Mouse (Mus musculus): ENCODE measurements around the gene E2f2.

E2f2 gene

DNA sequence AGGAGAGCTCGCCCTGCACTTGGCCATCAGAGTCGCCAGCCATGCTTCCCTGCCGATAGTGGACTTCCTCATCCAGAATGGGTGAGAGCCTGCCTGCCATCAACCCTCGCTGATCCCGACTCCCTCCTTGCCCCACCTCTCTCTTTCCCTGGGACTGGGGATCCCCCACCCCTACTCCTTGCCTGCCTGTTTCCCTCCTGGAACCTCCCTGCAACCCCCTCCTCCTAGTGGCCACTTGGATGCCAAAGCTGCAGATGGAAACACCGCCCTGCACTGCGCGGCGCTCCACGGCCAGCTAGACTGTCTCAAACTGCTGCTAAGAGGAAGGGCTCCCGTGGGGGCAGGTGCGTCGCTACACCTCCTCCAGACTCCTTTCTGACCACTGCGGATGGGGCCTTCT lies 67.9 kb downstream of the E2f2 start:
- no peak for DNase-seq (ENCODE audit: low read depth, low spot score)

DNA sequence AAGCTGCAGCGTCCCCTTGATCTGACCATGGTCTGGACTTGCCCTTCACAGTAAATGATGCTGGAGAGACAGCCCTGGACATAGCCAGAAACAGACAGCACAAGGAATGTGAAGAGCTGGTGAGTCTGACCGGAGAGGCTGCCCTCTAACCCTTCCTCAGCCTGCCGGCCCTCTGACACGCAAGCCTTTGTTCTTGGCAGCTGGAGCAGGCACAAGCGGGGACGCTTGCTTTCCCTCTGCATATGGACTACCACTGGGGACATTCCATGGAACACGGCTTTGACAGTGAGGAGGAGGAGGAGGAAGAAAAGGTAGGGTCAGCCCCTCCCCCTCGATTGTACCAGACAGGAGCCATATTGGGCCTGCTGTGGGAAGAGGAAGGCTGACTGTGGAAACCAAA lies 68.8 kb downstream of the E2f2 start:
- DNase-seq (ENCODE audit: low read depth, low spot score) = no peak

DNA sequence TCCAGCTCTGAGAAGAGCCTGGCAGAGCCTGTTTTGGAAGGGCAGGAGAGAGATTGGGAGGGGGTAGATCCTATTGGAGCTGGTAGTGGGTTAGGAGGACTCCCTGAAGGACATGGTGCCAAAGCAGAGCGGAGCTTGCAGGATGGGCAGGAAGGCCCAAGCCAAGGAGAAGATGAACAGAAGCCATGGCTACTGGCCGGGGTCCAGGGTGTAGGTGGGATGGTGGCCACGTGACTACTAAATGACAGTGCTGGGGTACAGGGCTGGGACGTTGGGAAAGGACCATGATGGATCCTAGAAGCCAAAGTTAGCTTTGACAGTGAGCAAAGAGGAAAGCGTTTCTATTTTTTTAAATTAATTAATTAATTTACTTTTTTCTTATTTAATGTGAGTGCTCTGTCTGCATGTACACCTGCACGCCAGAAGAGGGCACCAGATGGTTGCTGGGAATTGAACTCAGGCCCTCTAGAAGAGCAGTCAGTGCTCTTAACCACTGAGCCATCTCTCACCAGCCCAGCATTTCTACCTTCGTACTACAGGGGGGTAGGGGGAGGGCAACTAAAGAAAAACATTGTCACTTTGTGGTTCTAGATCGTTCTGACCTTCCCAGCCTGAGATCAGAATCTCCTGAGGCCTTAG lies 70.0 kb downstream of the E2f2 start:
- DNase-seq (ENCODE audit: low read depth, low spot score) = no peak

DNA sequence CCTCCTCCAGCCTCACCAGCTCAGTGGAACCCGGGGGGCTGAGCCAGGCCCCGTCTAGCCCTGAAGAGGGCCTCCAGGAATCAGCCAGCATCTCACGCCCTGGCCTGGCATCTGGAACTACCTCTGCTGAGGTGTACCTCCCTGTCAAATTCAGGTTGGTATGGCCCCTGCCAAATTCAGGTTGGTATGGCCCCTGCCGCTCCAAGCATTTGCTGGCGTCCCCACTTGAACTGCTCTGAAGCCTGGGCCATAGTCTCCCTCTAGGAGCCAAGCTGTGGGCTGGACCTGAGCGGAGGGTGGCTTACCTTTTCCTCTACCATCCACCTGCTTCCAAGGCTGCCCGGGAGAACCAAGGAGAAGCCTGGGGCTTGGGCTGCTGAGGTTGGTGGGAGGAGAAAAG lies 70.5 kb downstream of the E2f2 start:
- no peak for DNase-seq (ENCODE audit: low read depth, low spot score)

DNA sequence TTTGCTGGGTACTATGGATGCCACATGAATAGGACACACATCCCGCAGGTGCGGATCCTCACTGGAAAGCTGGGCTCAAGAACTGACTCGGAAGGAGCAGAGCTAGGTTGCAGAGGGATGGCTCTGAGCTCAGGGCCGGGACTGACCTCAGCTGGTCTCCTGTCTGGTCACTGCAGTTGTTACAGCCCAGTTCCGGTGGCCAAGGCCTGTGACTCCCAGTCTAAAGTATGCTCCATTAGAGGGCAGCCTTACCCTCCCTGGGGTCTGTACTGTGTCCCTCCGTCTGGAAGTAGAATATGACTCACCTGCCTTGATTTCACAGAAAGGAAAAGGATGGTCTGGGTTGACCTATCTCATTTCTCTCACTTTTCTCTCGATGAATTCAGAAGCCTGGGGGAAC lies 72.0 kb downstream of the E2f2 start:
- no peak for DNase-seq (ENCODE audit: low read depth, low spot score)
